Mouse (Mus musculus): ENCODE measurements around the gene Hamp2. TPM values are rescaled to one million over a fixed set of nuclear protein-coding genes. Genes with fewer than 3 reads are reported as not detected.
"Not testable (repeated sequence)": the region's sequence is repeated elsewhere in the genome, so short reads cannot be mapped to it uniquely, and the experiment has no call there.

Gene Hamp2
- polyA plus RNA-seq, 1 experiment = not detected

- H3K4me3 ChIP-seq (ENCODE audit: insufficient read depth, low read length) = no peak overlapping the region
- H3K27ac ChIP-seq (ENCODE audit: insufficient read depth, low read length) = no peak overlapping the region
- TF ChIP-seq POLR2A (IDR thresholded peaks at IDR 0.05; ENCODE audit: low read depth, low read length) = no peak
- no peak for TF ChIP-seq CTCF (IDR thresholded peaks at IDR 0.05; ENCODE audit: borderline replicate concordance, insufficient read depth, low read length)
Measured at GRCm38 (mm10) chr7:30924071-30924470, 410 bp downstream of the Hamp2 start.

GRCm38 (mm10) chr7:30922490-30922889, 2.0 kb downstream of the Hamp2 start:
- not testable (repeated sequence) for H3K4me1 ChIP-seq (ENCODE audit: control insufficient read depth, insufficient read depth, low read length); H3K27ac ChIP-seq (ENCODE audit: insufficient read depth, low read length); H3K4me3 ChIP-seq (ENCODE audit: insufficient read depth, low read length)

More at GRCm38 (mm10) chr7:30924071-30924470, 410 bp downstream of the Hamp2 start:
- H3K4me1 ChIP-seq (ENCODE audit: control insufficient read depth, insufficient read depth, low read length) = no peaks in the 10 kb centered on the region

GRCm38 (mm10) chr7:30920217-30920616, 4.3 kb downstream of the Hamp2 start:
- TF ChIP-seq CTCF (IDR thresholded peaks at IDR 0.05; ENCODE audit: borderline replicate concordance, insufficient read depth, low read length) (no peak), POLR2A (IDR thresholded peaks at IDR 0.05; ENCODE audit: low read depth, low read length) (no peak)
- no peak overlapping the region for H3K27ac ChIP-seq (ENCODE audit: insufficient read depth, low read length)
- H3K4me1 ChIP-seq (ENCODE audit: control insufficient read depth, insufficient read depth, low read length) = no peaks in the 10 kb centered on the region
- H3K4me3 ChIP-seq (ENCODE audit: insufficient read depth, low read length) = no peak overlapping the region

DNA sequence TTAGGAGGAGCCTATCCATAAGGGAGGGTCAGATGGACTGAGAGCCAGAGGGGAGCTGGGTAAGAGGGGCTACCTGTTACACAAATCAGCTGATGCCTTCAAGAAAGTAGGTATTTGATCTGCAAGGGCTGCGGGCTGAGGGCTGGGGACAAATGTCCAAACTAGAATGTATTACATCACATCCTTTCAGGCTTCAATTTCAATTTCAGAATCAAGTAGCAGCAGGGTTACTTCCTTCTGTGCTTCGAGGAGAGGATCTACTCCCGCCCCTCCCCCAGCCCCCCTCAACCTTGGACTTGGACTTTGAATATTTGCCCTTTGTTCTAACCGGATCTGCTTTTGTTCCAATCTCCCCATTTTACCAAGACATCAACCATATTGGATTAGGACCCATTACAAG, 7.3 kb downstream of the Hamp2 start:
- no peak overlapping the region for H3K27ac ChIP-seq (ENCODE audit: insufficient read depth, low read length)
- H3K4me3 ChIP-seq (ENCODE audit: insufficient read depth, low read length) = no peak overlapping the region
- no peaks in the 10 kb centered on the region for H3K4me1 ChIP-seq (ENCODE audit: control insufficient read depth, insufficient read depth, low read length)
- TF ChIP-seq CTCF (IDR thresholded peaks at IDR 0.05; ENCODE audit: borderline replicate concordance, insufficient read depth, low read length) (no peak), POLR2A (IDR thresholded peaks at IDR 0.05; ENCODE audit: low read depth, low read length) (no peak)

- no peak for TF ChIP-seq CTCF (IDR thresholded peaks at IDR 0.05; ENCODE audit: borderline replicate concordance, insufficient read depth, low read length)
- no peak for TF ChIP-seq POLR2A (IDR thresholded peaks at IDR 0.05; ENCODE audit: low read depth, low read length)
- Histone ChIP-seq H3K4me3 (ENCODE audit: insufficient read depth, low read length) (no peak overlapping the region), H3K27ac (ENCODE audit: insufficient read depth, low read length) (no peak overlapping the region), H3K4me1 (ENCODE audit: control insufficient read depth, insufficient read depth, low read length) (no peaks in the 10 kb centered on the region)
Measured at GRCm38 (mm10) chr7:30916713-30917112, 7.8 kb downstream of the Hamp2 start.

DNA sequence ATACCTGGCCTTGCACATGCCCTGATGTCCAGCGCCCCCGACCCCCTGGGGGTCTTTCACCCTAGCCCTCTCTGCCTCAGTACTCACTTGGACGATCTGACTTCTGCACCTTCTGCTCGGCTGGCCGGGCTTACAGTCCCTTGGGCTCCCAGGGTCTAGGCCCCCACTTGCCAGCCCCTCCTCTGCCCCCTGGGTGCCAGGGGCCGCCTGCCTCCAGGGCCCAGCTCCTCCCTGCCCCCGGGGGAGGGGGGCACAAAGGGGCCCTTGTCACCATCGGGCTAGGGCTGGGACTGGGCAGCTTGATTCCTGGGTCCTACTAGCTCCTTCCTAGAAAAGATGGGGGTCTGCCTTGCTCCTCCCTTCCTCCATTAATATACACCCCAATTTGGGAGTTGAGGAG, 9.7 kb downstream of the Hamp2 start, which contains the start of gene Mag:
Gene Mag (minus strand): TSS at position 142 of the 400 bp plus-strand sequence.
- Histone ChIP-seq H3K4me1 (ENCODE audit: control insufficient read depth, insufficient read depth, low read length) (no peaks in the 10 kb centered on the region), H3K27ac (ENCODE audit: insufficient read depth, low read length) (no peak within 1 kb of the TSS), H3K4me3 (ENCODE audit: insufficient read depth, low read length) (no peak within 1 kb of the TSS)
- no peak for TF ChIP-seq POLR2A (IDR thresholded peaks at IDR 0.05; ENCODE audit: low read depth, low read length)
- TF ChIP-seq CTCF (IDR thresholded peaks at IDR 0.05; ENCODE audit: borderline replicate concordance, insufficient read depth, low read length) = no peak

DNA sequence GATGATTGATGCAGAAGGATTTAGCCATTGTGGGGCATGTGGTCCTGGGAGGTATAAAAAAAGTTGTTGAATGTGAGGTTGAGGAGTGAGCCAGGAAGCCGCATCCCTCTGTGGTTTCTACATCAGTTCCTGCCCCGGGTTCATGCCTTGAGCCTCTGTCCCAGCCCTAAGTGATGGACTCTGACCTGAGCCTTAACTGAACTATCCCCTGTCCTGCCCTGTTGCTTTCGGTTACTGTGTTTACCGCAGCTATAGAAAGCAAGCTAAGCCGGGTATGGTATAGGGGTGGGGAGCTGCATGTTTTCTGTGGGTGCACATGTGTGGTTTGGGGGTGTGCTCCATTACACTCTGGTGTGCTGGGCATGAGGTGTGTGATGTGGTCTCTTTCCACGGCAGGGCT, 14.7 kb downstream of the Hamp2 start:
- H3K4me3 ChIP-seq (ENCODE audit: insufficient read depth, low read length) = no peak overlapping the region
- TF ChIP-seq CTCF (IDR thresholded peaks at IDR 0.05; ENCODE audit: borderline replicate concordance, insufficient read depth, low read length) = no peak
- no peak for TF ChIP-seq POLR2A (IDR thresholded peaks at IDR 0.05; ENCODE audit: low read depth, low read length)
- H3K27ac ChIP-seq (ENCODE audit: insufficient read depth, low read length) = no peak overlapping the region
- no peaks in the 10 kb centered on the region for H3K4me1 ChIP-seq (ENCODE audit: control insufficient read depth, insufficient read depth, low read length)

- H3K27ac ChIP-seq (ENCODE audit: insufficient read depth, low read length) = no peak overlapping the region
- H3K4me3 ChIP-seq (ENCODE audit: insufficient read depth, low read length) = no peak overlapping the region
- no peaks in the 10 kb centered on the region for H3K4me1 ChIP-seq (ENCODE audit: control insufficient read depth, insufficient read depth, low read length)
- TF ChIP-seq POLR2A (IDR thresholded peaks at IDR 0.05; ENCODE audit: low read depth, low read length) (no peak), CTCF (IDR thresholded peaks at IDR 0.05; ENCODE audit: borderline replicate concordance, insufficient read depth, low read length) (no peak)
Measured at GRCm38 (mm10) chr7:30908992-30909431, 15.5 kb downstream of the Hamp2 start.

DNA sequence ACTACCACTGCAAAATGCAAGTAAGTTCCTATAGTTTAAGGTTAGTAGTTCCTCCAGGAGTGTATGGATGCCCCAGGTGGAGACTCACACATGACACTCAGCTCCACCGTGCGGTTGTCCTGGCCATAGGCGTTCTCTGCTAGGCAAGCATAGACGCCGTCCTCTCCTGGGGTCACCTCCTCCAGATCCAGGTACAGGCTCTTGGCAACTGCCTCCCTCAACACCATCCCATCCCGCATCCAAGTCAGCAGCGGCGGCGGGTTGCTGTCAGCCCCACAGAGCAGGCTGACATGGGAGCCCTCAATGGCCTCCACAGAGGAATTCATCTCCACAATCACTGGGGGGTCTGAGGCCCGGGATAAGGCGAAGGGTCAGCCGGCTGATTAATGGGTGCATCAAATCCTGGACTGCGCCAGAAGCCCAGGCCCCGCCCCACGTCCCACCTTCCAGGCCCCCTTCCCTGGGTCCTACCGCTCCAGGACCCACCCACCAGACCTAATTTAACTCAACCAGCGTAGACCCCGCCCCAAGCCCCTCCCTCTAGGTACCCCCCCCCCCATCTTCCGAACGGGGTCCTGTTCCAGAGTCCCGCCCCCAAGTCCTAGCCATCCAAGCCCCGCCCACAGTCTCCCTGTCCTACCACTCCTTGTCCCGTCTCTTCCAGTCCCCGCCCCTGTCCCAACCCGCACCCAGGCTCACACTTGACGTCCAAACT, 16.0 kb downstream of the Hamp2 start:
- no peak overlapping the region for H3K27ac ChIP-seq (ENCODE audit: insufficient read depth, low read length)
- TF ChIP-seq POLR2A (IDR thresholded peaks at IDR 0.05; ENCODE audit: low read depth, low read length) = no peak
- no peak for TF ChIP-seq CTCF (IDR thresholded peaks at IDR 0.05; ENCODE audit: borderline replicate concordance, insufficient read depth, low read length)
- H3K4me1 ChIP-seq (ENCODE audit: control insufficient read depth, insufficient read depth, low read length) = no peaks in the 10 kb centered on the region
- no peak overlapping the region for H3K4me3 ChIP-seq (ENCODE audit: insufficient read depth, low read length)

GRCm38 (mm10) chr7:30904042-30904441, 20.4 kb downstream of the Hamp2 start:
- H3K4me3 ChIP-seq (ENCODE audit: insufficient read depth, low read length) = no peak overlapping the region
- no peaks in the 10 kb centered on the region for H3K4me1 ChIP-seq (ENCODE audit: control insufficient read depth, insufficient read depth, low read length)

More at GRCm38 (mm10) chr7:30904042-30904441, 20.4 kb downstream of the Hamp2 start:
- no peak for TF ChIP-seq CTCF (IDR thresholded peaks at IDR 0.05; ENCODE audit: borderline replicate concordance, insufficient read depth, low read length)
- no peak for TF ChIP-seq POLR2A (IDR thresholded peaks at IDR 0.05; ENCODE audit: low read depth, low read length)
- no peak overlapping the region for H3K27ac ChIP-seq (ENCODE audit: insufficient read depth, low read length)
